Mouse (Mus musculus): ENCODE data around the gene Hadh.

DNA sequence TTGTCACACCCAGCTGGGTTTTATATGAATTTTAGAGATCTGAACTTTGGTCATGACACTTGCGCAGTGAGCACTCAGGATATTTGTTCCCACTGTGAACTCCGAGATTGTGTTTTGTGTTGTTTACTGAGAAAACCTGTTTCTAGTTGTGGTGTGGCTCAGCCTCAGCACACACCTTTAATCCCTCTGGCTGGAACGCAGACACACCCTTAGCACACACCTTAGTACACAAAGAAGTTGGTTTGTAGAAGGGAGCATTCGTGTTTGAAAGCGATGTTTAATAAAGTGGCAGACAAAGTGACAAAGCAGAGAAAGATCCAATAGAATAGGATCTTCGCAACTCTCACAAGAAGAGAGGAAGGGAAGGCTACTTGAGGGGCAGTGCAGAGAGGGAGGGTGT lies 11.5 kb downstream of the Hadh start:
- TF ChIP-seq CTCF (IDR thresholded peaks at IDR 0.05; ENCODE audit: low read depth) (no peak), EP300 (IDR thresholded peaks at IDR 0.05; ENCODE audit: low read depth) (no peak)

Data from liver, postnatal 0 days (tissue).